Mouse (Mus musculus): ENCODE measurements at regions not wholly inside any gene's neighbourhood (a gene's known extent, or its start where the extent isn't known, plus 50 kb on each side); places are given as distances from the start of the nearest gene placed in this dataset.
"Not testable (repeated sequence)": the region's sequence is repeated elsewhere in the genome, so short reads cannot be mapped to it uniquely, and the experiment has no call there.

GRCm38 (mm10) chr10:103507051-103507450, 139.5 kb downstream of the Slc6a15 start:
- 80% methylated on average over 7 of the region's 7 CpGs for WGBS
- H3K27ac ChIP-seq; H3K36me3 ChIP-seq; ATAC-seq (replicated peaks; ENCODE audit: insufficient number of reproducible peaks, insufficient read depth, low FRiP score, low read depth); H3K4me2 ChIP-seq; H3K9ac ChIP-seq; H3K4me1 ChIP-seq (replicated peaks); H3K4me3 ChIP-seq; H3K27me3 ChIP-seq; H3K9me3 ChIP-seq (replicated peaks): not testable (repeated sequence)

DNA sequence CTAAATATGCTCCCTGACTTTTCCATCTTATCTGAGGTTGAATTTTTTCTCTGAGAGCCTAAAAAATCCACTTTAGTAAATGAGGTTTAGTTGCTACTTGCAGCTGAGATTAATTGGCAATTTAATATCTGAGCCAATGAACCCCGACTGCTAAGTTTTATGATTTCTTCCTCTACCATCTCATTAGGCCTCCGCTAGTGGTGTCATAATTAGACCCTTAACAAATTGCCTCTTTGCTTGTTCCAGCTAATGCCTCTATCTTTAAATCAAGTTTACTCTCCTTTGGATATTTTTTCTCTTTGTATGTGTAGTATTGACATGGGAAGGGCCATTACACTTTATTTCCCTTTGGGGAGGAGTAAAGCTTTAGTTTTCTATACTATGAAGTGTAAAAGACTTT, 176.9 kb downstream of the Slc6a15 start:
- ATAC-seq (replicated peaks; ENCODE audit: insufficient number of reproducible peaks, insufficient read depth, low FRiP score, low read depth), result no peak
- Histone ChIP-seq H3K36me3 (no peaks in the 10 kb centered on the region), H3K27me3 (no peaks in the 10 kb centered on the region), H3K9ac (no peak overlapping the region), H3K9me3 (replicated peaks) (no peaks in the 10 kb centered on the region), H3K4me1 (replicated peaks) (no peaks in the 10 kb centered on the region), H3K27ac (no peak overlapping the region), H3K4me2 (no peak overlapping the region), H3K4me3 (no peak overlapping the region)
- 87% methylated on average over 2 of the region's 2 CpGs for WGBS

GRCm38 (mm10) chr10:103549510-103549909, 181.9 kb downstream of the Slc6a15 start:
- H3K4me2 ChIP-seq, result no peak overlapping the region
- no peaks in the 10 kb centered on the region for H3K4me1 ChIP-seq (replicated peaks)
- H3K36me3 ChIP-seq, result no peaks in the 10 kb centered on the region
- H3K27me3 ChIP-seq, result no peaks in the 10 kb centered on the region
- no peak for ATAC-seq (replicated peaks; ENCODE audit: insufficient number of reproducible peaks, insufficient read depth, low FRiP score, low read depth)
- no peaks in the 10 kb centered on the region for H3K9me3 ChIP-seq (replicated peaks)
- WGBS, result 67% methylated on average over 2 of the region's 2 CpGs
- no peak overlapping the region for H3K4me3 ChIP-seq
- no peak overlapping the region for H3K27ac ChIP-seq
- H3K9ac ChIP-seq, result no peak overlapping the region

DNA sequence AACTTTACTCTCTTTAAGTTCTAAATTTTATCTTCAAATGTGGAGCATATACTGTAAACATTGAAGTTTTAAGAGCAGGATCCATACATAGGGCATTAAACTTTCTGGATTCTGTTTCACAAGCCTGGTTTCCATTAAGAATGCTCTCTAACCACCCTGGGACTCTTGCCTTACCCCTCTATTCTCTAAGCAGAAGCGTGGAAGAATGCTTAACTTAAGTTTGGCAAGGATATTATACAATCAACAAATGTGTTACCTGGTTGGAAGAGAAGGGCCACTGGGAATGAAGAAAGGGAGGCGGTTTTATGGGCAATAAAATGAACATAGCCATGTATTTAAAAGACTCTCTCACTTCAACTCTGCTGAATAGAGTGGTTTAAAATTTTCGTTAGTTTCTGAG, 217.5 kb downstream of the Slc6a15 start:
- Histone ChIP-seq H3K36me3 (no peaks in the 10 kb centered on the region), H3K4me3 (no peak overlapping the region), H3K27me3 (no peaks in the 10 kb centered on the region), H3K4me2 (no peak overlapping the region), H3K9ac (no peak overlapping the region), H3K27ac (no peak overlapping the region), H3K4me1 (replicated peaks) (no peaks in the 10 kb centered on the region), H3K9me3 (replicated peaks) (no peaks in the 10 kb centered on the region)
- ATAC-seq (replicated peaks; ENCODE audit: insufficient number of reproducible peaks, insufficient read depth, low FRiP score, low read depth), result no peak
- 55% methylated on average over 3 of the region's 3 CpGs for WGBS

- Histone ChIP-seq H3K9ac (no peak overlapping the region), H3K4me1 (replicated peaks) (no peaks in the 10 kb centered on the region)
Observed at GRCm38 (mm10) chr10:103585504-103585903, 217.9 kb downstream of the Slc6a15 start.

DNA sequence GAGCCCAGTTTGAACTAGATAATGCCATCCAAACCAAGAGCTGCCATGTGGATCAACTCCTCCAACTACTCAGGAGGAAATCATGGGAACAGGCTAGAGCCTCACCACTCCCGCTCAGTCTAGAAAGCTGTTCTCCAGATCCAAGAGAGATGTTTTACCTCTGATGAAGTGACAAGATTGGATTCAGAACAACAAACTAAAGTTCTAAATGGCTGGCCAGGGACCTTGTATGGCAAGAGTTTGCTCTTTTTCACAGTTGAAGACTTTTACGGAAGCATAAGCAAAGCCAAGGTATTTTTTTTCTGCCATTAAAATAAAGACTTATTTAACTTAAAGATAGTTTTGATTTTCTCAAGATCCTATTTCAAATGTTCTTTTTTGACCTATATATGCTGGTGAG, 224.4 kb downstream of the Slc6a15 start:
- Histone ChIP-seq H3K4me2 (no peak overlapping the region), H3K4me1 (replicated peaks) (no peaks in the 10 kb centered on the region), H3K27me3 (no peaks in the 10 kb centered on the region), H3K27ac (no peak overlapping the region), H3K36me3 (no peaks in the 10 kb centered on the region), H3K9ac (no peak overlapping the region), H3K9me3 (replicated peaks) (no peaks in the 10 kb centered on the region), H3K4me3 (no peak overlapping the region)
- 86% methylated on average over 2 of the region's 2 CpGs for WGBS
- ATAC-seq (replicated peaks; ENCODE audit: insufficient number of reproducible peaks, insufficient read depth, low FRiP score, low read depth), result no peak

More at GRCm38 (mm10) chr10:103585504-103585903, 217.9 kb downstream of the Slc6a15 start:
- Histone ChIP-seq H3K9me3 (replicated peaks) (no peaks in the 10 kb centered on the region), H3K27ac (no peak overlapping the region), H3K36me3 (no peaks in the 10 kb centered on the region), H3K27me3 (no peaks in the 10 kb centered on the region), H3K4me2 (no peak overlapping the region), H3K4me3 (no peak overlapping the region)
- WGBS, result 80% methylated on average over 2 of the region's 2 CpGs
- ATAC-seq (replicated peaks; ENCODE audit: insufficient number of reproducible peaks, insufficient read depth, low FRiP score, low read depth), result no peak

DNA sequence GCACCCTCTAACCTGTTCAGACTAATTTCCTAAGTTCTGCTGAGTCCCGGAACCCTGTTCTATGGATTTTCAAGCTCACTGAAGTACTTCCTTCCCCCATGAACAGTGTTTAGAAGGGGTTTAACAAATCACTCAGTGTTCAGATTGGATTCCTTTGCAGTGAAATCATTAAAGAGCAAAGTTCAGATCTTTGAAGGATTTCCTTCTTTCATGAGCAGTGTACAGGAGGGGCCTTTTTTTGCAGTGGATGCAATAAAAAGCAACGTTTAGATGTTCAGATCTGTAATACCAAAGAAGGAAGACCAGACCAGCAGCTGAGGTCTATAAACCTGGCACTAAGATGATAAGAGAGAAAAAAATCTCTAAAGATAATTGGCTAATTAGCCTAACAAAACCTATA, 273.6 kb downstream of the Slc6a15 start:
- no peaks in the 10 kb centered on the region for H3K9me3 ChIP-seq (replicated peaks)
- ATAC-seq (replicated peaks; ENCODE audit: insufficient number of reproducible peaks, insufficient read depth, low FRiP score, low read depth), result no peak
- H3K36me3 ChIP-seq, result no peaks in the 10 kb centered on the region
- no peaks in the 10 kb centered on the region for H3K4me1 ChIP-seq (replicated peaks)
- no peaks in the 10 kb centered on the region for H3K27me3 ChIP-seq
- 70% methylated on average over 2 of the region's 2 CpGs for WGBS
- no peak overlapping the region for H3K9ac ChIP-seq
- no peak overlapping the region for H3K4me3 ChIP-seq
- H3K27ac ChIP-seq, result no peak overlapping the region
- no peak overlapping the region for H3K4me2 ChIP-seq

DNA sequence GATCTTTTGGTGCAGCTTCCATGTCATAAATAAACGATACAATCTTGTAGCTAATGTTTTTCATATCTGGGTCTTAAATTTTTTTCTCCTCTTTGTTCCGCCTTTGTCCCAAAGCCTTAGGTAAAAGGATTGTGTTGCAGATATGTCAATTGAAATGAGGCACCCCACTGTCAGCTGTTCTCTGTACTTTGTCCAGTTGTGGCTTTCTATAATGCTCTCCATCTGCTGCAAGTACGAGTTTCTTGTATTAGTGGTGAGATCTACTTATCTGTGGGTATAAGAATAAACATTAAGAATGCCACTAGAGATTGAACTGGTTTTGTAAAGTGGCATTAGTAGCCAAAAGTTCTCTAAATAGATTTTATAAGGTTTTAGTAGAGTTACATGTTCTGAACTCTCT, 282.3 kb downstream of the Slc6a15 start:
- 70% methylated on average over 3 of the region's 3 CpGs for WGBS
- H3K9ac ChIP-seq, result no peak overlapping the region
- H3K27me3 ChIP-seq, result no peaks in the 10 kb centered on the region
- no peaks in the 10 kb centered on the region for H3K9me3 ChIP-seq (replicated peaks)
- no peak overlapping the region for H3K27ac ChIP-seq
- H3K36me3 ChIP-seq, result no peaks in the 10 kb centered on the region
- no peak for ATAC-seq (replicated peaks; ENCODE audit: insufficient number of reproducible peaks, insufficient read depth, low FRiP score, low read depth)
- no peak overlapping the region for H3K4me3 ChIP-seq
- H3K4me1 ChIP-seq (replicated peaks), result no peaks in the 10 kb centered on the region
- no peak overlapping the region for H3K4me2 ChIP-seq

DNA sequence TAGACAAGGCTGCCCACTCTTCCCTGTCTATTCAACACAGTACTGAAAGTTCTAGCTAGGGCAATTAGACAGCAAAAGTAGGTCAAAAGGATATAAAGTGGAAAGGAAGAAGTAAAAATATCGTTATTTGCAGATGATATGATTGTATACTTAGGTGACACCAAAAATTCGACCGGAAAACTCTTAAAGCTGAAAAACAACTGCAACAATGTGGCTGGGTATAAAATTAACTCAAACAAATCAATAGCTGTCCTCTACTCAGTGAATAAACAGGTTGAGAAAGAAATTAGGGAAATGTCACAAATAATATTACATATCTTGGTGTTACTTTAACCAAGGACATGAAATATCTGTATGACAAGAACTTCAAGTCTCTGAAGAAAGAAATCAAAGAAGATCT, 305.5 kb downstream of the Slc6a15 start:
- no peak overlapping the region for H3K9ac ChIP-seq
- H3K36me3 ChIP-seq, result no peaks in the 10 kb centered on the region
- ATAC-seq (replicated peaks; ENCODE audit: insufficient number of reproducible peaks, insufficient read depth, low FRiP score, low read depth), result no peak
- H3K27ac ChIP-seq, result no peak overlapping the region
- no peak overlapping the region for H3K4me2 ChIP-seq
- H3K4me3 ChIP-seq, result no peak overlapping the region
- H3K27me3 ChIP-seq, result no peaks in the 10 kb centered on the region
- no peaks in the 10 kb centered on the region for H3K4me1 ChIP-seq (replicated peaks)
- WGBS, result 79% methylated on average over 3 of the region's 3 CpGs
- H3K9me3 ChIP-seq (replicated peaks), result no peaks in the 10 kb centered on the region

- H3K9me3 ChIP-seq (replicated peaks), result no peaks in the 10 kb centered on the region
- 76% methylated on average over 3 of the region's 3 CpGs for WGBS
Observed at GRCm38 (mm10) chr10:103673765-103674164, 306.2 kb downstream of the Slc6a15 start.

GRCm38 (mm10) chr10:103692682-103693081, 325.1 kb downstream of the Slc6a15 start:
- no peak overlapping the region for H3K4me2 ChIP-seq
- no peaks in the 10 kb centered on the region; the same call in 1 of the 2 replicates for H3K9me3 ChIP-seq (replicated peaks)
- H3K9ac ChIP-seq, result no peak overlapping the region
- 32% methylated on average over 2 of the region's 2 CpGs for WGBS
- no peaks in the 10 kb centered on the region for H3K27me3 ChIP-seq
- no peaks in the 10 kb centered on the region for H3K4me1 ChIP-seq (replicated peaks)
- no peaks in the 10 kb centered on the region for H3K36me3 ChIP-seq
- H3K4me3 ChIP-seq, result no peak overlapping the region
- no peak for ATAC-seq (replicated peaks; ENCODE audit: insufficient number of reproducible peaks, insufficient read depth, low FRiP score, low read depth)
- H3K27ac ChIP-seq, result no peak overlapping the region

More at GRCm38 (mm10) chr10:103673765-103674164, 306.2 kb downstream of the Slc6a15 start:
- Histone ChIP-seq H3K4me2 (no peak overlapping the region), H3K36me3 (no peaks in the 10 kb centered on the region), H3K9ac (no peak overlapping the region), H3K4me1 (replicated peaks) (no peaks in the 10 kb centered on the region), H3K27ac (no peak overlapping the region), H3K4me3 (no peak overlapping the region), H3K27me3 (no peaks in the 10 kb centered on the region)
- no peak for ATAC-seq (replicated peaks; ENCODE audit: insufficient number of reproducible peaks, insufficient read depth, low FRiP score, low read depth)

- WGBS, result 65% methylated on average over 3 of the region's 3 CpGs
Observed at GRCm38 (mm10) chr10:103715080-103715725, 347.6 kb downstream of the Slc6a15 start.

More at GRCm38 (mm10) chr10:103715080-103715725, 347.6 kb downstream of the Slc6a15 start:
- no peaks in the 10 kb centered on the region for H3K27me3 ChIP-seq
- no peaks in the 10 kb centered on the region for H3K36me3 ChIP-seq
- H3K4me3 ChIP-seq, result no peak overlapping the region
- H3K9ac ChIP-seq, result no peak overlapping the region
- no peak overlapping the region for H3K4me2 ChIP-seq
- no peaks in the 10 kb centered on the region for H3K9me3 ChIP-seq (replicated peaks)
- no peak overlapping the region for H3K27ac ChIP-seq
- no peak for ATAC-seq (replicated peaks; ENCODE audit: insufficient number of reproducible peaks, insufficient read depth, low FRiP score, low read depth)
- no peaks in the 10 kb centered on the region for H3K4me1 ChIP-seq (replicated peaks)

All from heart, embryonic 15.5 days (tissue).